Mouse (Mus musculus): ENCODE measurements around the gene Prkcz.

Prkcz gene

DNA sequence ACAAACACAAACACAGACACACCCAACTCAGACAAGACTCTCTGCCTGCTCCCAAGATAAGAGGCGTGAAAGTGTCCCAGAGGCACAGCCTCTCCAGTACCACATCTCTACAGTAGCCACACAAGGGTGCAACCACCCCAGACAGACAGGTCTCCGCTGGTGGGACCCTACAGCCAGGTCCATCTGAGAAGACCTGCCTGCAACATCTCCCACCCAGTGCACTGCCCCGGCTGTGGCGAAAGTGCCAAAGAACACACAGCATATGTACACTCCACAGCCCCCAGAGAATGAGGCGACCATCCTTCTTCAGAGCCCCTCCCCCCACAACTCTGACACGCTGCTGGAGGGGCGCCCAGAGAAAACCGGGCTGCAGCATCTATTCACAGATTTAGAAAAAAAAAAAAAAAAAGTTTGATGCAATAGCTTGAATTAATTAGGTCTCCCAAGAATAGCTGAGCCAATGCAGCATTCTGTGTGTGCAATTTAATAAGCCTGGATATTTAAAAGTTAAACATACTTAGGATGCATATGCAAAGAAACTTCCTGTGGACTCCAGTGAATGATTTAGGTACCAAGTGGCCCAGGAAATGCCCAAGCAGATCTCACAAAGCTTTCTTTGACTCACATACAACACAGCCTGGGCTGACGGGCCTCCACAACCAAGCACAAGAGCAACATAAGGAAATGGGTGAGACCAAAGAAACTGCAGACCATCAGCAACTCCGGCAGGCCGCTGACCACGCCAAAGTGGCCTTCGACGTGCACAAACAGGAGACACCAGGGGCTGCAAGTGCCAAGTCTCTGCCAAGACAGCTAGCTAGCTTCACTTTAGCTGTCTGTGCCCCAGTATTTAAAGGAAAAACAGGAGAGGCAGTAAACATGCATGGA lies 140.7 kb downstream of the Prkcz start:
- peak; percentile 47 for DNase-seq (ENCODE audit: extremely low spot score, low spot score)

DNA sequence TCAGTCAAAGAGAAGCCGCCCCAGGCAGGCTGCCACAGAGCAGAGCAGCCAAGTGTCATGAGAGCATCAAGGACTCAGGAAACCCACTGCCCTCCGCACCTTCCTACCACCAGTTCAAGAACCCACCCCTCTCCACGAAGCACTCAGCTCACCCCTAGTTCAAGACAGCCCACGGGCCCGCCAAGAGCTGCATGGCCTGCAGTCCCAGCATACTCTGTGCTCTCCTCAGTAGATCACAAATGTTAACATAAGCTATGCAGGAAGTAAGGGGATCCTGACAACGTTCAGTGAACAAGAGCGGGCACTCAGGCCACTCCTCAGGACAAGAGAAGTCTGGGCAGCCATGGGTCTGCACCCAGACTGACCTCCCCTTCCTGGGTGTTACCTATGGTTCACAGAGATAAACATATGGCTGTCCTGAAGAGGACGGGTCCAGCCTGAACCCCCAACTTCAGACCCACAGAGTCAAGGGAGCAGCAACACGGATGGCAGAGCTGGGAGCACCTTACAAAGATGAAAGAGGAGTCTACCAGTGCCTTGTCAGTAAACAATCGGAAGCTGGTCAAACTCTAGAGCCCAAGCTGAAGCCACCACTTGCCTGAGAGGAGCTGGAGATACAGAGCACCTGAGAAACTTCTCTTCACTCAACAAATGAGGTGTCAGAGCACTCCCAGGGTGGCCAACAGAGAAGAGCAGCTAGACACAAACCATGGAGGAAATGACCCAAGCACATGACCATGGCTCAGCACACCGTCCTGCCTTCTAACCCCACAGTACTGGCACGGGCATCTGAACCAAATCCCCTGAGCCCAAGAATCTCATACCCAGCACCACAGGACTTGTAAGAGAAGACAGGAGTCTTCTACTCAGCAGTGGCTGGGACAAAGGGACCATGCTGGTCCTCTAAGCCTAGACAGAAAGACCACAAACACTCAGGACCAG lies 141.6 kb downstream of the Prkcz start:
- DNase-seq (ENCODE audit: extremely low spot score, low spot score): no peak

DNA sequence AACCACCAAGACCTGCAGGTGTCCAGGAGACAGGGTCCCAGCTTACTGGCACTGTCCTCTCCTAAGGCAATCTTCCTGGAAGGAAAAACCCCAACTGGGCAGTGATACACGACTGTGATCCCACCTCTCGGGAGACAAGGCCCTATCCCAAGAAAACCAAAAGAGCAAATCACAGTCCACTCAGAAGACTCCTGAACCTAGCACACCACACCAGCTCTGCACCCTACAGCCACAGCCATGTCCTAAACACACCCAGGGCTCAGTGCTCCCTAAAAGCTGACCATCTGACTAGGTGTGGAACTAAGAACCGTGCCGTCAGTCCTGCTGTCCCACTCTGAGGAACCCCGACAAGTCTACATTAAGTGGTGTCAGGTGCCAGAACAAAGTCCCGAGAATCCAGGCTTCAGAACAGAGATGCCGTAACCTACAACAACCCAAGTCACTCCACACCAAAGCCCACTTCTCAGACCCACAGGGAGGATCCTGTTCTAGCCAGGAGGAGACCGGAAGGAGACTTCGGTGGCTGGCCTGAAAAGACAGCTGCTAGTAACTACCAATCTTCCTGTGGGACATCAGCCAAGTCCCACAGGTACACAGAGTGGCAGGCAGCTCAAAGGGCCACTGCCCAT lies 142.9 kb downstream of the Prkcz start:
- DNase-seq (ENCODE audit: extremely low spot score, low spot score): no peak

DNA sequence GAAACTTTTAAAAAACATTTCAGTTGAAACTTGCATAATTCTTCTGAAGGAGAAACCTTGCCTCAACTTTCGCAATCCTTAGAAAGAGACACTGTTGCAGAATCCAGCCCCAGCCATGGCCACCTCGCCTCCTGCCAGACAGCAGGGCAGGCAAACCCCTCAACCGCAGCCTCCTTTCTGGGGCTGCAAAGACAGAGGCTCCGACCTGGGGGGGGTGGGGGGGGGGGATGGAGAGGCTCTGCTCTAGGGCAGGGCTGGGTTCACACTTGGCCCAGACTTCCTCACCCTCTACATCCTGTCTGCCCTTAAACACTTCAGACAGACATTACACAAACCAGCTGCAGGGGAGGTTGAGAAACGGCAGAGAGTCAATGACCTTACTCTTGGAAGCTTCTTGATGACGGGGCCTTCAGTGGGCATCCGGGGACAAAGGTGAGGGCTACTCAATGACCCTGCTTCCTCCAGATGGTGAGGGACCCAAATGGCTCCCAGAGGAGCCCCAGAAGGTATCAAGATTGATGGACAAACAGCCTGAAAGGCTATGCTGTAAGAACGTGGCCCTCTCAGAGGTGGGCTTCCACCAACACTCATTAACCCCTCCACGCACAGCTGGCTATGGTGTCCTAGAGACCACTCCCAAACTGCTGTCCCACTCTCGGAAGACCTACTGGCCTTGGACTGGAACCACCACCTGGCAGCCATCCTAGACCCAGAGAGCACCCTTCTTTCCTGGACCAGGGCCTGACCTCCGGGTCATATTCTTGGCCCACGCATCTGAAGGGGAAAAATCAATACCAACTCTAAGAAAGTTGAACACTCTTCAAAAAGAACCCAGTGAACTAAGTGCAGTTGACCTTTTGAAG lies 143.7 kb downstream of the Prkcz start:
- DNase-seq (ENCODE audit: extremely low spot score, low spot score): peak; percentile 42

DNA sequence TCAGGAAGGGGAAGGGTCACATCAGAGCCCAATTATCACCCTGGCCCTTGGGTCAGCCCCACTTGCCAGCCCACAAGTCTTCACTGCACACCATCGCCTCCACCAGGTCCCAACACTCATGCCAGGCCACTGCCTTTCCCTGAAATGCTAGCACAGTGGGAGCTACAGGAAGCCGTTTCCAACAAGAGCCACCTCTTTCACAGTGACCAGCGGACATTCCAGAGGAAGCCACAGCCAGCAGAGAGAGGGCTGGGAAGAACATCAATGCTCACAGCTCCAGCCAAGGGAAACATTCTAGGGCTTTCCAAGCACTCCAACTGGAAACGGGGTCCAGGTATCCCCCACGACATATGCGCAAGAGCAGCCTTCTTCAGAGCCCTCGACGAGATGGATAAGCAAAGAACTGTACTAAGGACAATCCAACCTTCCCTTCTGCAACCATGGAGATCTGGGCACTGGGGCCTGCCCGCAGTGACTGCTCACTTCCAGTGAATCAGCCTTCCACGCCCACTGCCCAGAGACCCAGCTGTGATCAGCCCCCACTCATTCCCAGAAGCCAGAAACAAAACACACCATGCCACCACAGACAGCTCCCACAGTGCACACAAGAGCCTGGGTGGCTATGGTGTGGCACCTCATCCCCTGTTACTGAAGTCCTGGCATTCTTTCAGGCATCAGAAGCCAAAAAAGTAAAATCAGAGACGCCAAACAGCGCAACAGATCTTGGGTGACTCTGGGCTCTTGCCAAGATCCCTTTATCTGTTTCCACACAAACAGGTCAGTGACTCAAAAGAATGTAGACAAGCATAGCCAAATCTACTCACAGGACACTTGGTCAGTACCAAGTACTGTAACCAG lies 145.2 kb downstream of the Prkcz start:
- no peak for DNase-seq (ENCODE audit: extremely low spot score, low spot score)

DNA sequence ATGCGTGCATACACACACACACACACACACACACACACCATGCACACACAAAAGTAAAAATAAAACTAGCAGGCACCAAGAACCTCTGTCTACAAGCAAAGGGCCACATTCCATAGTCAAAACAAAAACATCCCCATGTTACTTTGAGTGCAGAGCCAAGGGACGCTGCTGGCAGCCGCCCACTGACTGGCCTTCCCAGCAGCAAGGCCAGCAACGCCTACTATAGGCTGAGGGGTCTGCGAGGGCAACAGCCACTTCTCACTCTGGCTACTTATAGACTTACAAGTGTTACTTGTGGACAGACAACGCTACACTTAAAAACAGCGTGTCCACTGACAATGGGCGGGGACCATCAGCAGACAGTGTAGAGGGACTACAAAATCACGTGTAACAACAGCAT lies 146.0 kb downstream of the Prkcz start:
- DNase-seq (ENCODE audit: extremely low spot score, low spot score): no peak

DNA sequence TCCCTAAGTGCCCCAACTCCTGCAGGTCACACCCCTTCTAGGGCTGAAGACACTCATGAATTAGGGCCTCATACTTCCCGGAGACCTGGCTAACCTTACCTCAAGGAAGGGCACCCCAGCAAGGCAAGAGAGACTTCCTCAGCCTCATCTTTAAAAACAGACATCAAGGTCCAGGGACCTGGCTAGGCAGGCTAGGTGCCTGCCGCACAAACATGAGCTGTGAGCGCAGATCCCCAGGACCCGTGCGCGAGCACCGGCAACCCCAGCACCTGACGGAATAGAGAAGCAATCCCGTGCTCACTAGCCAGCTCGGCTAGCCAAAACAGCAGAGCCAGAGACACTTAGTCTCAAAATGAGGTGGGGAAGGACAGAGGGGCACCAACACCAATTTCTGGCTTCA lies 146.4 kb downstream of the Prkcz start:
- DNase-seq (ENCODE audit: extremely low spot score, low spot score): no peak

DNA sequence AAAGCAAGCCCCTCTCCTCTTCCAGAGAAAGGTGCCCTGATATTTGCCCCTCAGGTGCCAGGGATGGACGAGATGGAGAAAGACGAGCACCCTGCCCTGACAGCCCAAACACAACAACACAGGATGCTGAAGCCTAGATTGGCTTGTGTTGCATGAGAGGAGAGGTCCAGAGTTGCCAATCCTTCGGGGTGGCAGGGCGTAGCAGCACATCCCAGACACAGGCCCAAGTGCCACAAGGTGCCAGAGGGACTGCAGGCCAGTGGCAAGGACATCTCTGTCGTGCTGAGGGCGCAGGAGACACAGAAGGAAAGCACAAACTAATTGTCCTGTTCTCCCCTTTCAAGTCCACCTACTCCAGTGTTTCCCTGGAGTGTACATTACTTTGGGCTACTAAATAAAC lies 147.0 kb downstream of the Prkcz start:
- DNase-seq (ENCODE audit: extremely low spot score, low spot score): no peak

DNA sequence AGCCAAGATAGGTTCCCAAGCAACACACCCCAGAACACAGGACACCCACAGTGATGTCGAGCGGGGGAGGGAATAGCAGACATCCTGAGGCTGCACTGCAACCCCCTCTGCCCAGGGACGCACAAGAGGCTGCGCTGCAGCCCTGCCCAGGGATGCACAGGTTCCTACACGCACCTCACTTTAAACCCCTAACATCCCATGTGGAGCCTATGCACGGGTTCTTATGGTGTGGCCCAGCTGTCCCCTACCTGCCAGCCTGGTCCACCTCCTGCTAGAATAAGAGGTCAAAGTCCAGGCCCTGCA lies 147.5 kb downstream of the Prkcz start:
- DNase-seq (ENCODE audit: extremely low spot score, low spot score): no peak

DNA sequence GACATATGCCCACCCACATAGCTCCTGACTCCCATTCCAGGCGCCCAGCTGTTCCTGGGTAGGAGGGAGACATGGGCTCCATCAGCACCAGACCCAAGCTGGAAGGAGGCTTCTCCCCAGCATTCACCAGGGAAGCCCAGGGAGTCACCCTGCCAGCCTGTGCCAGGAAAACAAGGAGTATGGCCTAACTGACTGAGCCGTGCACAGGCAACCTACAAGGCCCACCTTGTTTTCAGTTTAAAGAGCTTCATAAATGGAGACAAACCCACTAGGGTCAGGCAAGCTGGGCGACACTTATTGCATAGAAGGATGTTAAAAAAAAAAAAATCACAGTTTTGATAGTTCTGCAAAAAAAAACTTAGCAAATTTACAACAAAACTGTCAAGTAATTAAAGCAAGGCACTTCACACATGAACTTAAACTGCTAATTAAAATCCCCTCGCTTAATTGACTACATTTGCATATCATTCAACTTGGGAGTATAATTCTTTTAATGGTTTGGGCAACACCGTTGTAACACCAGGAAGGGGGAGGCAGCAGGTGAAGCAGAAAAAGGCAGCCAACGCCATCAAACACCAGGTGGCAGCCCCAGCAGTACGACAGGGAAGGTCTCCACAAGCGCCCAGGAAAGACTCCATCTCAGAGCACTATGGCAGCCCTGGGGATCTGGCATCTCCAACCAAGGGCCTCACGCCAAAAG lies 148.0 kb downstream of the Prkcz start:
- DNase-seq (ENCODE audit: extremely low spot score, low spot score): no peak
